Mouse (Mus musculus) lung, embryonic 16.5 days (tissue): ENCODE results near the gene Plac1. TPM values are rescaled to one million over a fixed set of nuclear protein-coding genes. Genes with fewer than 3 reads are reported as not detected.
A peak's percentile ranks its signal among the peaks of the same experiment; 100 is the strongest.

Experiments
- ATAC-seq: fragments of 200-750 bp; cut with Nextera tagmentation; 2 replicates; pipeline ENCODE4 v1.8.0; 2017; ENCODE audit warnings: low read depth, mild to moderate bottlenecking, moderate library complexity
- H3K27ac ChIP-seq: fragments of 300-500 bp; sonication (generic); 2 replicates; pipeline ENCODE4 v1.5.1; 2014; ENCODE audit warnings: mild to moderate bottlenecking, control low read depth, low read length
- H3K27me3 ChIP-seq: fragments of 300-500 bp; sonication (generic); 2 replicates; pipeline ENCODE4 v1.6.1; 2014; ENCODE audit warnings: low read depth, low read length, mixed read lengths; ENCODE audit not compliant: control insufficient read depth, insufficient read depth
- H3K36me3 ChIP-seq: fragments of 300-500 bp; sonication (generic); 2 replicates; pipeline ENCODE4 v1.6.1; 2014; ENCODE audit warnings: low read length; ENCODE audit not compliant: control insufficient read depth, insufficient read depth
- H3K4me1 ChIP-seq: fragments of 300-500 bp; sonication (generic); replicated peaks from 2 replicates; pipeline ENCODE4 v1.6.1; 2014; ENCODE audit warnings: low read length, mixed read lengths; ENCODE audit not compliant: control insufficient read depth, insufficient read depth
- H3K4me2 ChIP-seq: fragments of 300-500 bp; sonication (generic); 2 replicates; pipeline ENCODE4 v1.6.1; 2014; ENCODE audit warnings: low read depth, low read length, control low read depth
- H3K4me3 ChIP-seq: fragments of 300-500 bp; sonication (generic); 2 replicates; pipeline ENCODE4 v1.5.1; 2014; ENCODE audit warnings: mild to moderate bottlenecking, low read length, control low read depth
- H3K9ac ChIP-seq: fragments of 300-500 bp; sonication (generic); 2 replicates; pipeline ENCODE4 v1.6.1; 2014; ENCODE audit warnings: low read length, control low read depth
- H3K9me3 ChIP-seq: fragments of 300-500 bp; sonication (generic); 2 replicates; pipeline ENCODE4 v1.6.1; 2016; ENCODE audit warnings: low read length; ENCODE audit not compliant: control insufficient read depth
- WGBS: fragments of 180-500 bp; shearing (Covaris S2); extraction: QIAGEN DNeasy Blood & Tissue Kit; methylation state at CpG from one replicate; pipeline ENCODE4 v1.1.7; 2014; 5-methylcytosine and 5-hydroxymethylcytosine counted together
- polyA plus RNA-seq: library from polyadenylated mRNA; unstranded; fragments of >200 nt; fragmentation: Nextera tagmentation; extraction: Ambion mirVana; gene quantifications from 2 replicates; pipeline ENCODE4 v1.2.1, GENCODE M21; 2015

Plac1 gene
- polyA plus RNA-seq, 1 experiment from 2014 or later = 19.5 TPM

- Histone ChIP-seq H3K27ac (peak overlapping the region; percentile 75), H3K4me1 (peaks cover 5% of the 10 kb centered on the region; the same call in 1 of the 2 replicates), H3K9ac (peak overlapping the region; percentile 20; the same call in 1 of the 2 replicates), H3K9me3 (no peaks in the 10 kb centered on the region), H3K4me3 (no peak overlapping the region; the same call in none of the 2 replicates), H3K27me3 (no peaks in the 10 kb centered on the region), H3K36me3 (no peaks in the 10 kb centered on the region), H3K4me2 (peak overlapping the region; percentile 53)
- 16% methylated on average over 13 of the region's 13 CpGs for WGBS
- peak; percentile 53 for ATAC-seq
Observed at GRCm38 (mm10) chrX:53052652-53053500, 187.0 kb downstream of the Plac1 start.

GRCm38 (mm10) chrX:53050353-53050752 is 189.6 kb downstream of the Plac1 start:
- WGBS = 7% methylated on average over 4 of the region's 9 CpGs
- no peak for ATAC-seq
- Histone ChIP-seq H3K9me3 (no peaks in the 10 kb centered on the region), H3K36me3 (no peaks in the 10 kb centered on the region), H3K4me1 (peaks cover 24% of the 10 kb centered on the region), H3K4me2 (peak overlapping the region; percentile 44), H3K27me3 (no peaks in the 10 kb centered on the region), H3K4me3 (peak overlapping the region; percentile 22), H3K9ac (no peak overlapping the region), H3K27ac (peak overlapping the region; percentile 25)

GRCm38 (mm10) chrX:53049196-53049595 is 190.7 kb downstream of the Plac1 start:
- WGBS = 61% methylated on average over 4 of the region's 4 CpGs
- Histone ChIP-seq H3K27me3 (no peaks in the 10 kb centered on the region), H3K4me3 (no peak overlapping the region), H3K9me3 (no peaks in the 10 kb centered on the region), H3K27ac (no peak overlapping the region), H3K9ac (no peak overlapping the region), H3K4me2 (no peak overlapping the region), H3K36me3 (no peaks in the 10 kb centered on the region), H3K4me1 (peaks cover 29% of the 10 kb centered on the region)
- no peak for ATAC-seq

- peak; percentile 44; the same call in 1 of the 2 replicates for ATAC-seq
- Histone ChIP-seq H3K4me2 (no peak overlapping the region), H3K27ac (peak overlapping the region; percentile 80), H3K4me1 (peaks cover 25% of the 10 kb centered on the region), H3K4me3 (no peak overlapping the region), H3K27me3 (no peaks in the 10 kb centered on the region), H3K9ac (no peak overlapping the region), H3K9me3 (no peaks in the 10 kb centered on the region), H3K36me3 (no peaks in the 10 kb centered on the region)
- WGBS = 28% methylated on average over 2 of the region's 2 CpGs
Observed at GRCm38 (mm10) chrX:53046911-53047310, 193.0 kb downstream of the Plac1 start.

- no peaks in the 10 kb centered on the region for H3K36me3 ChIP-seq
- WGBS = 32% methylated on average over 4 of the region's 4 CpGs
- H3K27ac ChIP-seq = peak overlapping the region; percentile 80
- no peaks in the 10 kb centered on the region for H3K9me3 ChIP-seq
- peaks cover 25% of the 10 kb centered on the region for H3K4me1 ChIP-seq
- no peak overlapping the region for H3K4me3 ChIP-seq
- H3K9ac ChIP-seq = no peak overlapping the region
- no peak overlapping the region for H3K4me2 ChIP-seq
- ATAC-seq = peak; percentile 15; the same call in 1 of the 2 replicates
- no peaks in the 10 kb centered on the region for H3K27me3 ChIP-seq
Observed at GRCm38 (mm10) chrX:53046033-53046432, 193.9 kb downstream of the Plac1 start.

- Histone ChIP-seq H3K36me3 (no peaks in the 10 kb centered on the region), H3K27ac (peak overlapping the region; percentile 80), H3K9ac (no peak overlapping the region), H3K9me3 (no peaks in the 10 kb centered on the region), H3K4me1 (peaks cover 25% of the 10 kb centered on the region), H3K4me3 (no peak overlapping the region), H3K27me3 (no peaks in the 10 kb centered on the region), H3K4me2 (no peak overlapping the region)
- 20% methylated on average over 10 of the region's 10 CpGs for WGBS
- ATAC-seq = peak; percentile 77
Observed at GRCm38 (mm10) chrX:53045187-53045903, 194.6 kb downstream of the Plac1 start.

- Histone ChIP-seq H3K4me2 (no peak overlapping the region), H3K27ac (no peak overlapping the region), H3K4me1 (peaks cover 10% of the 10 kb centered on the region), H3K9me3 (no peaks in the 10 kb centered on the region), H3K27me3 (no peaks in the 10 kb centered on the region), H3K9ac (no peak overlapping the region), H3K4me3 (no peak overlapping the region), H3K36me3 (no peaks in the 10 kb centered on the region)
- 84% methylated on average over 6 of the region's 6 CpGs for WGBS
- no peak for ATAC-seq
Observed at GRCm38 (mm10) chrX:53041006-53041405, 198.9 kb downstream of the Plac1 start.

GRCm38 (mm10) chrX:53040138-53040537 is 199.8 kb downstream of the Plac1 start:
- Histone ChIP-seq H3K4me3 (no peak overlapping the region), H3K9ac (no peak overlapping the region), H3K4me1 (peaks cover 6% of the 10 kb centered on the region), H3K36me3 (no peaks in the 10 kb centered on the region), H3K27me3 (no peaks in the 10 kb centered on the region), H3K4me2 (no peak overlapping the region), H3K9me3 (no peaks in the 10 kb centered on the region), H3K27ac (no peak overlapping the region)
- WGBS = 69% methylated on average over 6 of the region's 6 CpGs
- ATAC-seq = no peak

GRCm38 (mm10) chrX:53039651-53040050 is 200.3 kb downstream of the Plac1 start:
- Histone ChIP-seq H3K36me3 (no peaks in the 10 kb centered on the region), H3K4me2 (no peak overlapping the region)
- ATAC-seq = 0 out of 2 replicates have a peak, but pooled peaks have one; percentile 26

More at GRCm38 (mm10) chrX:53039651-53040050, 200.3 kb downstream of the Plac1 start:
- Histone ChIP-seq H3K27me3 (no peaks in the 10 kb centered on the region), H3K9me3 (no peaks in the 10 kb centered on the region), H3K4me3 (no peak overlapping the region), H3K27ac (no peak overlapping the region), H3K4me1 (peaks cover 1% of the 10 kb centered on the region), H3K9ac (no peak overlapping the region)
- 32% methylated on average over 5 of the region's 5 CpGs for WGBS
